Mouse (Mus musculus): ENCODE results near the gene Usp40. TPM values are rescaled to one million over a fixed set of nuclear protein-coding genes. Genes with fewer than 3 reads are reported as not detected.

The Usp40 gene
- polyA plus RNA-seq, 2 experiments: 4.5 to 4.9 TPM

DNA sequence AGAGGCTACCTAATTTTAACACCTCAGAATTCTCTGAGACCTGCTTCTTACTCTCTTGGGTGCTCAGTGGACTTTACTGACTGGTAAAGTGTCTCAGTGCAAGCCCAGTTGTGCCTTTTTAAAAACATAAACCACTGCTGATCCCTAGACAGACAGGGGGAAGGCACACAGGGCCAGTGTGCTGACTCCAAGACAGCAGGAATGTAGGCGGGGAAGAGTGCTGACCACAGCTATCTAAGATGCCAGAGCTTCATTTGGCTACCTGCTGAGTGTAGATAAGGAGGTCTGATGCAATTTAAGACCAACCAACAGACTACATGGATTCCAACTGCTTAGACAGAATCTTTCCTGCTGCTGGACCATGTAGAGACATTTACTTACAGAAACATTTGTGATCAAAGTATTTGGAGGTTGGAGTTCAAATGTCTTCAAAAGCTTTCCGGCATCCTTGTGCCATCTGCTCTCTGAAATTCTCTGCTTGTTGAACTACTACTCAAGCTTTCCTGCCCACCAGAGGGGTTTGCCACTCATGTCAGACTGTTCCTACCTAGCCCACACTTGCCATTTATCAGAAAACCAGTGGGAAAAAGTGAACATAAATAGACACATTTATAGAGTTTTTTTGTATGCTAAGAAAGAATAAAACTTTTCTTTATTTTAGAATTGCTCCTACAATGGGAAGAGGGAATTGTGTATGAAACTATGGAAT, 46.7 kb downstream of the Usp40 start:
- H3K36me3 ChIP-seq (replicated peaks; ENCODE audit: control insufficient read depth, insufficient read depth, low read depth): no peaks in the 10 kb centered on the region; the same call in 1 of the 2 replicates
- H3K4me1 ChIP-seq (replicated peaks; ENCODE audit: control insufficient read depth in 2 of 2, insufficient read depth in 2 of 2, low read length in 1 of 2): peaks cover 29 to 34% of the 10 kb centered on the region in 2 experiments
- TF ChIP-seq CTCF (IDR thresholded peaks at IDR 0.05; ENCODE audit: low read depth): no peak
- peak; percentile 100 for TF ChIP-seq EP300 (IDR thresholded peaks at IDR 0.05; ENCODE audit: low read depth)
- DNase-seq (ENCODE audit: low read depth in 3 of 3, low spot score in 3 of 3) (peak; percentile 95 to 97 (median 97)), ATAC-seq (ENCODE audit: insufficient read depth) (peak; percentile 99)
- H3K4me3 ChIP-seq (ENCODE audit: insufficient read depth in 1 of 2, low read depth in 2 of 2, low read length in 2 of 2): peak overlapping the region in 1 of 2 experiments; percentile 25; a peak in 2 of 4 replicates
- no peaks in the 10 kb centered on the region for H3K27me3 ChIP-seq (ENCODE audit: control insufficient read depth, insufficient read depth, low read length)
- peak overlapping the region; percentile 71 for H3K9ac ChIP-seq (replicated peaks)
- 11% methylated on average over 2 of the region's 2 CpGs for WGBS (ENCODE audit: insufficient replicate concordance)
- no peaks in the 10 kb centered on the region for H3K9me3 ChIP-seq (ENCODE audit: control insufficient read depth, low read length)
- peak overlapping the region; percentile 94 for H3K27ac ChIP-seq
- H3K4me2 ChIP-seq (ENCODE audit: low read depth): peak overlapping the region; percentile 68

DNA sequence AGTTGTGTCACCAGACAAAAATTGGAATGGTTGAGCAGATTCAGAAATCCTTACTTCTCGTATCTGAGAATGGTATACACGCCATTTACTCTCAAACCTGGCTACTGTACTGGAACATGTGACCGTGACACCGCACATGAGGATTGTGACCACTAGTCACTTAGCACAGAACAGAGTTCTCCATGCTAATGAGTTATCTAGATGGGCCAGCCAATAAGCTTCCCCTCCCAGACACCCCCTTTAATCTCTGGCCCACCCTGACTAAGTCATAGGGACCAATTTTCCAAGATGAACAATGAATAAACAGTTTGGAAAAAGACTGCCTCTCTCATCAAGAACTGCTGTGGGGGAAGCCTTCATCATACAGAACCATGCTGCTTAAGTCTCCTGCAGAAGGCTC, 47.6 kb downstream of the Usp40 start:
- Histone ChIP-seq H3K36me3 (replicated peaks; ENCODE audit: control insufficient read depth, insufficient read depth, low read depth) (no peaks in the 10 kb centered on the region; the same call in none of the 2 replicates), H3K4me2 (ENCODE audit: low read depth) (peak overlapping the region; percentile 68), H3K9ac (replicated peaks) (peak overlapping the region; percentile 71)

DNA sequence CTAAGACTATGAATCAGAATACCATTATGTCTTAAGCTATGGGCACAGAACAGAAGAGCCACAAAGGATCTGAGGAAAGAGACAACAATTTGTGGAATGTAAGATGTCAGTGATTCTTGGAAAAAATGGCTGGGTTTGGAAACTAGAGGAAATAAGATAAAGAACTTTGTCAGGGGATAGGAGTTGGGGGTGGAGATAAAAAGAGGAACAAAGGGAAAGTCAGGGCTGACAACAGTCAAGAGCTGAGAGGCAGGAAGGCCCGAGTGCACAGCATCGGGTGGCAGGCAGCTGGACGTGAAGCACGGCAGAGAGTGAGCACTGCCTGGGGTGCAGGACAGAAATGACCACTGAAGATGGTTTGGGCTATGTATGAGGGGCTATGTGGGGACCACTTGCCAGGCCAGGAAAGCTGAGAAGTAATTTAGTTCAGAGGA, 48.3 kb downstream of the Usp40 start:
- 6% methylated on average over 4 of the region's 4 CpGs for WGBS (ENCODE audit: insufficient replicate concordance)
- Histone ChIP-seq H3K36me3 (replicated peaks; ENCODE audit: control insufficient read depth, insufficient read depth, low read depth) (no peaks in the 10 kb centered on the region; the same call in none of the 2 replicates), H3K9me3 (ENCODE audit: control insufficient read depth, low read length) (no peaks in the 10 kb centered on the region), H3K4me3 (ENCODE audit: insufficient read depth in 1 of 2, low read depth in 2 of 2, low read length in 2 of 2) (no peak overlapping the region), H3K27ac (peak overlapping the region; percentile 94), H3K9ac (replicated peaks) (peak overlapping the region; percentile 71), H3K4me2 (ENCODE audit: low read depth) (peak overlapping the region; percentile 6), H3K4me1 (replicated peaks; ENCODE audit: control insufficient read depth in 2 of 2, insufficient read depth in 2 of 2, low read length in 1 of 2) (peaks cover 29 to 34% of the 10 kb centered on the region in 2 experiments), H3K27me3 (ENCODE audit: control insufficient read depth, insufficient read depth, low read length) (no peaks in the 10 kb centered on the region)
- DNase-seq (ENCODE audit: low read depth in 3 of 3, low spot score in 3 of 3) (peak in 1 of 3 experiments; percentile 33), ATAC-seq (ENCODE audit: insufficient read depth) (no peak)
- TF ChIP-seq EP300 (IDR thresholded peaks at IDR 0.05; ENCODE audit: low read depth) (0 out of 2 replicates have a peak, but pooled peaks have one; percentile 5), CTCF (IDR thresholded peaks at IDR 0.05; ENCODE audit: low read depth) (no peak)

More for the DNA sequence above, 47.6 kb downstream of the Usp40 start:
- H3K9me3 ChIP-seq (ENCODE audit: control insufficient read depth, low read length): no peaks in the 10 kb centered on the region
- ATAC-seq (ENCODE audit: insufficient read depth) (peak; percentile 17; the same call in 1 of the 2 replicates), DNase-seq (ENCODE audit: low read depth in 3 of 3, low spot score in 3 of 3) (peak; percentile 25 to 34 (median 29))
- H3K4me3 ChIP-seq (ENCODE audit: insufficient read depth in 1 of 2, low read depth in 2 of 2, low read length in 2 of 2): no peak overlapping the region
- WGBS (ENCODE audit: insufficient replicate concordance): 39% methylated on average over 4 of the region's 4 CpGs
- no peaks in the 10 kb centered on the region for H3K27me3 ChIP-seq (ENCODE audit: control insufficient read depth, insufficient read depth, low read length)
- H3K27ac ChIP-seq: peak overlapping the region; percentile 94
- H3K4me1 ChIP-seq (replicated peaks; ENCODE audit: control insufficient read depth in 2 of 2, insufficient read depth in 2 of 2, low read length in 1 of 2): peaks cover 29 to 34% of the 10 kb centered on the region in 2 experiments
- TF ChIP-seq EP300 (IDR thresholded peaks at IDR 0.05; ENCODE audit: low read depth) (peak; percentile 6; the same call in 1 of the 2 replicates), CTCF (IDR thresholded peaks at IDR 0.05; ENCODE audit: low read depth) (no peak)

DNA sequence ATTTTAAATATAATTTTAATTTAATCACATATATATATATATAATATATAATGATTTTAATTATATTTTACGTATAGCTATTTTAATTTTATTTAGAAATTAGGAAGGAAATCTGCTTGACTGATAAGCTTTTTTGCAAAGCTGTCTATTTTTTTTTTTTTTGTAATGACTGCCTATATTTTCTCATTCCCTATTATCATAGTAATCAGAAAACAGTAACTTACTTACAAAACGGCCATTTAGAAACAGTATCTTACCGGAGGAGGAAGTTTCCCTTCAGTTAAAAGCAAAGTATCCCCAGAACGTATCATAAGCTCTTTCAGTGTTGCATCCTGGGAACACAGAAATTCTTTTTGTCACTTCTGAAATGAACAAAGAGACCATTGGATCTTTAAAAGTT, 48.8 kb downstream of the Usp40 start:
- H3K4me1 ChIP-seq (replicated peaks; ENCODE audit: control insufficient read depth in 2 of 2, insufficient read depth in 2 of 2, low read length in 1 of 2): peaks cover 29 to 34% of the 10 kb centered on the region in 2 experiments
- WGBS (ENCODE audit: insufficient replicate concordance): 25% methylated on average over 4 of the region's 4 CpGs
- DNase-seq (ENCODE audit: low read depth in 3 of 3, low spot score in 3 of 3): no peak
- peak overlapping the region; percentile 6 for H3K4me2 ChIP-seq (ENCODE audit: low read depth)
- ATAC-seq (ENCODE audit: insufficient read depth): no peak
- no peak overlapping the region; the same call in 1 of the 2 replicates for H3K9ac ChIP-seq (replicated peaks)
- H3K9me3 ChIP-seq (ENCODE audit: control insufficient read depth, low read length): no peaks in the 10 kb centered on the region
- TF ChIP-seq EP300 (IDR thresholded peaks at IDR 0.05; ENCODE audit: low read depth): no peak
- no peak for TF ChIP-seq CTCF (IDR thresholded peaks at IDR 0.05; ENCODE audit: low read depth)
- H3K27me3 ChIP-seq (ENCODE audit: control insufficient read depth, insufficient read depth, low read length): no peaks in the 10 kb centered on the region
- H3K36me3 ChIP-seq (replicated peaks; ENCODE audit: control insufficient read depth, insufficient read depth, low read depth): no peaks in the 10 kb centered on the region; the same call in none of the 2 replicates
- peak overlapping the region; percentile 94 for H3K27ac ChIP-seq
- no peak overlapping the region for H3K4me3 ChIP-seq (ENCODE audit: insufficient read depth in 1 of 2, low read depth in 2 of 2, low read length in 2 of 2)

DNA sequence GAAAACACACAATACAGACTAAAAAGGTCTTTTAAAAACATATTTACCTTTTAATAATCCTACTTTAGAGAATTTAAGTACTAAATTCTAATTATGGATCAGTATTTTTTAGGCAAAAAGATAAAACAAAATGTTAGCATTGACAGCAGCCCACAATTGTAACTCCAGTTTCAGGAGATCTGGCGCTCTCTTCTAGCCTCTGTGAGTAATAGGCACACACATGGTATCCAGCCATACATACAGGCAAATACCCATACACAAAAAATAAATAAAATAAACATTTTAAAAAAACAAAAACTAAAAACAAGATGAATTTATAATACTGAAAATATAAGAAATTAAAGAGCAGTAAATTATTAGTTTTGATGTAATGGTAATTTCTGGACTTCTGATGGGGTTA, 49.4 kb downstream of the Usp40 start:
- Histone ChIP-seq H3K27ac (no peak overlapping the region), H3K9me3 (ENCODE audit: control insufficient read depth, low read length) (no peaks in the 10 kb centered on the region), H3K27me3 (ENCODE audit: control insufficient read depth, insufficient read depth, low read length) (no peaks in the 10 kb centered on the region), H3K4me2 (ENCODE audit: low read depth) (no peak overlapping the region), H3K9ac (replicated peaks) (no peak overlapping the region), H3K36me3 (replicated peaks; ENCODE audit: control insufficient read depth, insufficient read depth, low read depth) (no peaks in the 10 kb centered on the region; the same call in none of the 2 replicates), H3K4me3 (ENCODE audit: insufficient read depth in 1 of 2, low read depth in 2 of 2, low read length in 2 of 2) (no peak overlapping the region), H3K4me1 (replicated peaks; ENCODE audit: control insufficient read depth in 2 of 2, insufficient read depth in 2 of 2, low read length in 1 of 2) (peaks cover 29 to 34% of the 10 kb centered on the region in 2 experiments)
- 89% methylated on average over 1 of the region's 1 CpGs for WGBS (ENCODE audit: insufficient replicate concordance)
- DNase-seq (ENCODE audit: low read depth in 3 of 3, low spot score in 3 of 3): no peak
- ATAC-seq (ENCODE audit: insufficient read depth): no peak
- TF ChIP-seq CTCF (IDR thresholded peaks at IDR 0.05; ENCODE audit: low read depth) (no peak), EP300 (IDR thresholded peaks at IDR 0.05; ENCODE audit: low read depth) (no peak)

Data from liver, embryonic 14.5 days (tissue).